Mouse (Mus musculus) left cerebral cortex, postnatal 36 days (tissue): ENCODE measurements at regions not wholly inside any gene's neighbourhood (a gene's known extent, or its start where the extent isn't known, plus 50 kb on each side); places are given as distances from the start of the nearest gene placed in this dataset.

Experiments used
- DNase-seq, 2 experiments: peaks; one replicate each; pipeline ENCODE4 v3.0.0; 2021 to 2022; ENCODE audit warnings: low spot score in 2 of 2, mixed read lengths in 1 of 2
- intact Hi-C: fragments of 180-260 bp; cut with DNase I; formaldehyde crosslinking; loops from one replicate; pipeline ENCODE4 v1.15.1; 2025

DNA sequence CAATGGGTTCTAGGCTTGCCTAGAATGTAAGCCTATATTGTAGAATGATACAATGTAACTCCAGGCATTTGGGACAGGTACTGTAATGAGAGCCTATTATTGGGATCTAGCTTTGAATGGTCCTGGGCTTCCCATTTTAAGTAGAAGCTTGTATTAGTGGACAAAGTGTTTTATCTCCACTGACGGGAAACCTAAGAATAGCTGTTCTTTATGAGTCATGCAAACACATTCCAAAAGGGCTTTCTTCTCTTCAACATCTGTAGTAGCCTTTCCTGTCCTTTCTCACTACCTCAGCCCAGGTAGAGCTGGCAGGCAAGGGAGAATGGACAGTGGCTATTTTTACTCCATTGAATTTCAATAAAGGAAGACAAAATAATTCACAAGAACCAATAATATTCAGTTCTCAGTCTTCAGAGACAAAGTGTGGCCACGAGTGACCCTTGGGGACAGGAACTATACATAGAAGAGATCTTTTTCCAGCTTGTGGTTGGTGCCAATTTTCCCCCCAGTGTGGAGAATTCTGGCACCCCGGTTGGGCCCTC, 82.8 kb downstream of the Csl start:
- DNase-seq = no peak
- intact Hi-C loops = no loop called here

DNA sequence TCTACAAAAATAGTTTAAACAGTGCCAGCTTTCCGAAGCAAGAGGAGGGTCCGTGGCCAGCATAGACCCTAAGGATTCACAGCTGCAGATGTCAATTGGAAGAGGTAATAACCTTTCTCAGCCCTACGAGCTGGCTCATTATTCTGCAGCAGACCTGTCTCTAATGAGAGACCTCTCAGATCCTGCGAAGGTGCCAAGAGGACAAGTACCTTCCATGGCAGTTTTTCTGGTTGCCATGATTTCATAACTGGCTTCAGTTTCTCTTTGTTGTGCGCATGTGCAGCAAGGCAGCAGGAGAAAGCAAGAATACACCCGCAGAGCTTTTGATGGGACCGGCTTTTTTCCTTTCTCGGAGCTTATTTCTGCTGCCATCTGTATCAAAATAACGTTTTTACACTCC, 81.4 kb downstream of the Csl start:
- intact Hi-C loops = no loop called here
- peak; percentile 43 to 46 for DNase-seq

DNA sequence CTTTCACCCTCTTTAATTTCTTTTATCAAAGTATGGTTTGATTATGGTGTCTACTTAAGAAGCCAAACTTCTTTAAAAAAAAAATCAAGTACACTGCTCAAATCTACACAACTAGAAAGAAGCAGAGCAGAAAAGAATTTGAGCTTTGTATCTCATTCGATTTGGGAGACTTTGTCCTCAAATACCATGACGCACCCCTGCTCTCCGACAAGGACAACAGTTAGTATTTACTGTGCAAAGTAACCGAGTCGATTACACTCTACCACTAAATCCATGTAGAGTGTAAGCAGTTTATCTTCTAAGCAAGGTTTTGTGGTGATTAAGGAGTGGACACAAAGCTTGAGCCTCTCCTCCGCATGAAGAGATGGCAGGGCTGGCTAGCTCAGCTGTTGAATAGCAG, 79.6 kb downstream of the Csl start:
- intact Hi-C loops = no loop called here
- no peak for DNase-seq

DNA sequence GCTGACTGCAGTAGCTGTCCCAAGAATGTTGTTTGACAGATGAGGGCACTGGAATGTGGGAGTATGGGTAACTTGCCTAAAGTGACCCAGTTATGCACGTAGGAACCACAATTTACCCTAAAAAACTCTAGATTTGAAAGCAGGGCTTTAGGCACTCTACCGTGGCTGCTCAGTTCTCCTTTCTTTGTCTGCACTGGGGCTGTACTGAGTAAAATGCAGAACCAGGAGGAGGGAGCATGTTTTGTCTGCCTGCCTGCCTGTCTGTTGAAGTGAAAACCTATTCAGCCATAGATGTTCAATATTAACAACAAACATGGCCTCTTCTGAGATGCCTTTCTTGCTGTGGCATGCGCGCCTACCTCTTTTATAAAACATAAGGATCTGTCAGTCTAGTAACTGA, 77.5 kb downstream of the Csl start:
- intact Hi-C loops = no loop called here
- DNase-seq = no peak

DNA sequence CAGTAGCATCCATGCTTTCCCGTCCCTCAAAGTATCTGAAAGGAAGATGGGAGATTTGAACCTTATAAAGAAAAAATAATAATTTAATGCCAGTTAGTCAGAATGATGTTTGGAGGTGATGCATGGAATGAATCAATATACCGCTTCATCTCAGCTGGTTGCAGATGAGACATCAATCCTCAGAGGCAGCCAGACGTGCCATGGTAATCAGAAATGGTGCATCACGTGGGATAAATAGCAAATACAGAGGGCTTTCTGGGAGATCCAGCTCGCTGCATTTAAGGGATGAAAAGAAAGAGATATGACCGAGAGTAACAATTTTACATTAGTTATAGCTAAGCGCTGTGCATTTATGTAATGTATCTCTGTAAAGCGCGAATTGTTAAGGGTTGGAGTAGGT, 77.1 kb downstream of the Csl start:
- DNase-seq = no peak
- intact Hi-C loops = no loop called here

DNA sequence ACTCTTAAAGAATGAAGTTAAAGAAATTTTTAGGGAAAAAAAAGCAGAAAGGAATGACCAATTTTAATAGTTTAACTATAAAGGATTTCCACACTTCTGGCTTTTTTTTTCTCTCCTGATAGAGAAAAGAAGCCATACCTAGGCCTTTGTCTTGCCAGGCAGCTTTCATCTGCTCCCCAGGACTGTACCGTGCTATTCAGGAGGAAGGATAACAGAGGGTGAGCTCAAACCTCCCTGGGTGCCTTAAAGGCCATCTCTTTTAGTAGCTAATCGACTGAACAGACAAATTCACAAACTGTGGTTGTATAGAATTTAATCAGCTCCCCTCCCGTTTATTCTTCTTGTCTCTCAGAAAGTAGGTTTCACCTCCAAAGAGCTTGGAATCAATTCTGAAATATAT, 76.1 kb downstream of the Csl start:
- no peak for DNase-seq
- intact Hi-C loops = no loop called here

DNA sequence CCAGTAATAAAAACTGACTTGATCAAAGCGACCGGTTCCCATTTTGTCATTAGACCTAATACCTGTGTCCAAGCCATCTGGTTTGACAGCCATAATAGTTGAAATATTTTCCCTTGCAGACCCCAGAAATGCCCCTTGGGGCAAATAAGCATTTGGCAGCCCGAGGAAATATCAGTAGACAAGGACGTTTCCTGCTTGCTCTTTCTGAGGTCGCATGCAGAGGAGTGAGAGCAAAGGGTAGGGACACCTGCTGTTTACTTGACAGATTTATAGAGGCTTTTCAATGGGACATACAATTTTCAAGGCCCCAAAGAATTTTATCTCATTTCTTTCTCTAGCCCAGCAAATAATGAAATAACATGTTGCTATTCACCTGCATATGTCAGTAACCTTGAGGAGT, 73.5 kb downstream of the Csl start:
- intact Hi-C loops = no loop called here

DNA sequence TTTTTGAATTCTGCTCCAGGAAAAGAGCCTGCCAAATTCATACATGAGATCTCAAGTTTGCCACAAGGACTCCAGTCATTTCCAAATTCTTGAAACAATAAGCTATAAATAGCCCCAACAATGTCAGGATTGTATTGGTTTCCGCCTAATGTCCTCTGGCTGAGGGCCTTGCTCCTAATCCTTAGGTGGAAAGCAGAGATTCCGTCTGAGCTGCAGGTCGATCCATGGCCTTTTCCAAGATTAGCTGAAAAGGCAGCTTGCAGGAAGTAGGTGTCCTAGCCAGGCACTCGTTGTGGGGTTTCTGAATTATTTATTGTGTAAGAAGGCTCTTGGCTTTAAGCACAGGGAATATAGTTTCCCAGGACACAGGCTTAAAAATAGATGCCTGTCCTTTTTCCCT, 72.4 kb downstream of the Csl start:
- intact Hi-C loops = no loop called here
- no peak for DNase-seq

More for the DNA sequence above, 73.5 kb downstream of the Csl start:
- no peak for DNase-seq

DNA sequence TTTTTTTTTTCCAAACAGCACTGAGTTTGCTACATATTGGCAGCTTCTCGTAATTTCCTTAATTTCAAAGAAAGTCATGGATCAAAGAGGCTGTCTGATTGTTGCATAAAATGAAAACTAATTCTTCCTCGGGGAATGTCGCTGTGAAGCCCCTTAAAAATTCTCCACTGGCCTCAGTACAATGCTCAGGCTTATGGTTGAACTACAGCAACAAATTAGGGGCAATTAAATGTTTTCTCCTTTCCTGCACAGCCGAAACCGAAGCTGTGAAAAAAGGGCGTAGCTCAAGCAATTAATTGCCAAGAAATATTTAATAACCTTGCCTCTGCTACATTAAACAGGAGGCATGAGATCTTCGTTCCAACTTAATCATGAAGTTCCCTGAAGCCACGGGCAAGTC, 61.8 kb downstream of the Csl start:
- DNase-seq = no peak
- intact Hi-C loops = no loop called here

DNA sequence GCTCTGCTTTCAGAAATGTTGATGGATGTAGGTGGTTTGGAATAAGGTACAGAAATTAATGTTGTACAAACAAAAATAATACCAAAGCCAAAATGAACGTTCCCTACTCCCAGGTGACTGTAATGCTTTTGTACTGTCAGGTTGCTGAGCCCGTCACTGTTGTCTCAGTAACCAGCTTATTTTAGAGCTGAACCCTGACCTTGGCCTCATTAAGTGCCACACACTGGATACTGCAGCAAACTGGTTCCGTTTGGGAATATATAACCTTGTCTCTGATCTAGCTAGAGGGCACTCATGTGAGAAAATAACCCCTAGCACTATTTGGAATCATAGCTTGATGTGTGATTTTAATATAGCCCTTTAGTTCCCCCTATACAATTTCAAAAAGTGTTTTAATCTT, 60.0 kb downstream of the Csl start:
- DNase-seq = no peak
- intact Hi-C loops = no loop called here

DNA sequence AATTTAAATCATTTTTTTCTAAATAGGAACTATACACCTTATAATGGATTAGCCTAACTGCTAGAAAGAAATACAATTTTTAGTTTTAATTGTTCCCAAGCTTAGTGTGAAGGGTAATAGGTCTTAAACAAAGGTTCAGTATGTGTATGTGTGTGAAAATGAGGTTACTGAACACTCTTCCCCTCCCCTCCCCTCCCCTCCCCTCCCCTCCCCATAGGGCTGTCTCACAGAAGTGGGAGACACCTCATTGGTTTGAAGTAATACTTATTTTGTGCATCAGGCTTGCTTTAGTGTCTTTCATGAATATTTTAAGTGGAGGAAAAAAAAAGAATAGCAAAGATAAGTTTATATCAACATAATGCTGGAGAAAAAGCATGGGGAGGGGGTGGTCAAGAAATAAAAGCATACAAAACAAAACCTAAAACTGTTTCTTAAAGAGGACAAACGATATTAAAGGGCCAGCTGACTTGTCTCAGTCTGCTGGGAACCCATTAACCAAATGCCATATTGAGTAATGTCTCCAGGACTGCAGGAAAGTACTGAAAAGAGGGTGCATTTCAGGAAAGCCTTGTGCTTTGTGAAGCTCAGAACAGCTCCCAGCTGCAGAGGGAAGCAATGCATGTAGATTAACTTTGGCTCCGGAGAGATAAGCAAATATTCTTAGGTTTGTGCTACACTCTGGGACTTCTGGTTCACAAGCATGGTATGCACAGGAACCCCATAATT, 59.2 kb downstream of the Csl start:
- intact Hi-C loops = no loop called here
- no peak for DNase-seq
